Mouse (Mus musculus) left cerebral cortex, adult 6 months (tissue): ENCODE data around the gene Acbd5. TPM values are rescaled to one million over a fixed set of nuclear protein-coding genes. Genes with fewer than 3 reads are reported as not detected.

Source experiments
- long read RNA-seq, 2 experiments: library from polyadenylated mRNA; unstranded; transcript quantifications; one replicate each; pipeline ENCODE4 v2.0.0; 2019 to 2020
- polyA plus RNA-seq: library from polyadenylated mRNA; unstranded; fragments of <200 nt; fragmentation: Nextera tagmentation; gene quantifications from 2 replicates; pipeline ENCODE4 v1.2.3, GENCODE M21; 2021

Acbd5 gene
- polyA plus RNA-seq: 31.5 and 34.2 TPM in 2 replicates
- long read RNA-seq, experiment 1, full-length matches to known transcripts: 181 of 277 reads
- long read RNA-seq, experiment 1, partial matches to known transcripts: 36 of 277 reads
- long read RNA-seq, experiment 1, other reads (novel, unspliced or antisense): 60 of 277 reads
- long read RNA-seq, experiment 2, full-length matches to known transcripts: 14 of 54 reads
- long read RNA-seq, experiment 2, partial matches to known transcripts: 32 of 54 reads
- long read RNA-seq, experiment 2, other reads (novel, unspliced or antisense): 8 of 54 reads

GRCm38 (mm10) chr2:23067552-23068369 is at the start of gene Acbd5:
Gene Acbd5, plus strand, starts transcription at chr2:23068167.

GRCm38 (mm10) chr2:23040001-23040646 is 27.8 kb upstream of the Acbd5 start, which contains the start of gene Abi1:
Gene Abi1, minus strand, starts transcription at chr2:23040241.

DNA sequence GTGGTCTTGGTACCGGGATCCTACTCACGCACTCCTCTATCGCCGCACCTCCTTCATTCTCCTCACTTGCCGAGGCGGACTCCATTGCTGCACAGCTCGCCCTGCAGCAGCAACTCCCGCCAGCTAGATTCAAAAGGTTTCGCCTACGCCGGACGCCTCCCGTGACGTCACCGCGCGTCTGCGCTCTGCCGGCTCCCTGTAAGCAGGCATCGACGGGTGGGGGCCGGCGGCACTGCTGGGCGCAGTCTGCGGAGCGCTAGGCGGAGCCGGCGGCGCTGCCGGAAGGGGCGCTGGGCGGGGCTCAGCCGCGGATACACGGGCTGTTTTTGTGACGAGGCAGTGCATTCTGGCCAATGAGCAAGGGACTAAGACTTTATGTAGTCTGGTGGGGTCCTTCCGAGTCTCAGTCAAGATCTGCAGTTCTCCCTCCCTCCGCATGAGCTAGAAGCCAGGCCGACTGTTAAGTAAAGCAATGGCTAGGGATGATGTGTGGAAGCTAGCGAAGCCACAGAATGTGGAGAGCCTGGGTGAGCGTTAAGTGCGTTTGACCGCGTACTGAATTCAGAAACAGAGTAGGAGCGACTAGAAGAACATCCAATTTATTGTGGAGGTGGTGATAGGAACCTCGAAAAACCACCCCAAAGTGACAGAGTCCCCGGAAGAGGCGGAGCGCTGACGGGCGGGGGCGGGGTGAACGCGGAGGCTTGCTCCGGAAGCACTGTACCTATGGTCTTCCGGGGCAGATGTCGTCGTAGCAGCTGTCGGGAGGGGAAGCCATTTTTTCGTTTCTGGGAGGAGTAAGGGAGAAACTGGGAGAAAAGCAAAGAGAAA is 88.0 kb downstream of the Acbd5 start, which contains the start of the genes Mastl and Yme1l1:
Gene Mastl, minus strand, starts transcription at position 248 of the 831 bp plus-strand sequence.
Gene Yme1l1, plus strand, starts transcription at position 593 of the 831 bp plus-strand sequence.

Other genes with a start within 250 kb of the Acbd5 start
- 5.1 and 5.7 TPM in 2 replicates for gene Pdss1, start 172.6 kb upstream of the Acbd5 start, polyA plus RNA-seq
- 95.4 and 98.8 TPM in 2 replicates for gene Abi1, start 27.9 kb upstream of the Acbd5 start, polyA plus RNA-seq
- gene Mastl, start 87.9 kb downstream of the Acbd5 start, polyA plus RNA-seq: 0.54 and 0.58 TPM in 2 replicates
- 39.6 and 63.8 TPM in 2 replicates for gene Yme1l1, start 88.2 kb downstream of the Acbd5 start, polyA plus RNA-seq
- 0.05 TPM in 1 of 2 replicates, not detected in the other for gene 4931423N10Rik, start 139.3 kb downstream of the Acbd5 start, polyA plus RNA-seq